Mouse (Mus musculus): ENCODE data around the gene Klhdc7a. TPM values are rescaled to one million over a fixed set of nuclear protein-coding genes. Genes with fewer than 3 reads are reported as not detected.

Klhdc7a gene
- total RNA-seq (2023), result not detected

GRCm38 (mm10) chr4:139967922-139968321 is at the start of gene Klhdc7a:
Gene Klhdc7a, minus strand, starts transcription at chr4:139968026.

Other genes starting within 250 kb of the Klhdc7a start
- under 1 TPM; 0.16 to 0.18 TPM for gene Pax7, start 134.5 kb downstream of the Klhdc7a start, total RNA-seq (2023)

Data from monocyte, adult 59 days (primary cell).